Mouse (Mus musculus) CH12.LX (cell line): ENCODE data around the gene 1700066M21Rik. TPM values are rescaled to one million over a fixed set of nuclear protein-coding genes. Genes with fewer than 3 reads are reported as not detected.

Experiments
- DNase-seq: peaks from one replicate; pipeline ENCODE4 v3.0.0-alpha.2; 2013; ENCODE audit errors: extremely low read depth
- H3K27ac ChIP-seq: 2 replicates; pipeline ENCODE4 v1.5.1; 2012; ENCODE audit warnings: low read depth, mild to moderate bottlenecking, control low read depth, moderate library complexity; ENCODE audit not compliant: insufficient read depth
- H3K27me3 ChIP-seq: replicated peaks from 2 replicates; pipeline ENCODE3; 2012; ENCODE audit warnings: inconsistent platforms
- H3K36me3 ChIP-seq, 2 experiments: replicated peaks in 1 of 2; 2 replicates each; pipeline versions ENCODE3 to v1.6.1; 2012; ENCODE audit warnings: inconsistent platforms in 1 of 2, low read length in 1 of 2, mild to moderate bottlenecking in 1 of 2, mixed read lengths in 1 of 2, moderate library complexity in 1 of 2; ENCODE audit not compliant: control insufficient read depth in 1 of 2, insufficient read depth in 1 of 2
- H3K4me1 ChIP-seq, 2 experiments: 2 replicates each; pipeline ENCODE4 v1.6.1; 2012; ENCODE audit warnings: inconsistent platforms in 1 of 2, moderate library complexity in 1 of 2; ENCODE audit not compliant: insufficient read depth in 2 of 2, control insufficient read depth in 1 of 2
- H3K4me2 ChIP-seq: 2 replicates; pipeline ENCODE4 v1.6.1; 2012; ENCODE audit warnings: low read depth, mild to moderate bottlenecking, control low read depth; ENCODE audit not compliant: poor library complexity, insufficient read depth, severe bottlenecking
- H3K4me3 ChIP-seq, 3 experiments: fragments of 150-350 bp in 1 of 3; sonication (generic) in 1 of 3; replicated peaks in 1 of 3; 2 replicates each; pipeline versions ENCODE3 to v1.5.1; 2011 to 2012; ENCODE audit warnings: low read depth in 2 of 3, low read length in 2 of 3, mild to moderate bottlenecking in 2 of 3, moderate library complexity in 2 of 3, control low read depth in 1 of 3, improper control_type of control experiment in 1 of 3, inconsistent platforms in 1 of 3, mixed read lengths in 1 of 3; ENCODE audit not compliant: poor library complexity in 1 of 3
- H3K79me2 ChIP-seq: replicated peaks from 2 replicates; pipeline ENCODE4 v1.6.1; 2012; ENCODE audit warnings: mild to moderate bottlenecking, moderate library complexity; ENCODE audit not compliant: control insufficient read depth, poor library complexity, insufficient read depth, severe bottlenecking; ENCODE audit errors: extremely low read depth
- H3K9ac ChIP-seq: 2 replicates; pipeline ENCODE4 v1.6.1; 2012; ENCODE audit warnings: low read depth, mild to moderate bottlenecking, control low read depth, moderate library complexity; ENCODE audit not compliant: insufficient read depth
- H3K9me3 ChIP-seq: replicated peaks from 2 replicates; pipeline ENCODE3; 2012; ENCODE audit warnings: low read length, inconsistent platforms, mixed read lengths
- BHLHE40 ChIP-seq: IDR thresholded peaks from 2 replicates; pipeline ENCODE4 v1.6.1; 2011; ENCODE audit warnings: mild to moderate bottlenecking, low read depth, low read length, improper control_type of control experiment
- CHD1 ChIP-seq: IDR thresholded peaks from 2 replicates; pipeline ENCODE4 v1.6.1; 2012; ENCODE audit warnings: low read depth, low read length, improper control_type of control experiment, inconsistent platforms
- CHD2 ChIP-seq: IDR thresholded peaks from 2 replicates; pipeline ENCODE4 v1.6.1; 2011; ENCODE audit warnings: low read length, improper control_type of control experiment
- CTCF ChIP-seq, 2 experiments: IDR thresholded peaks in 1 of 2; conservative IDR thresholded peaks in 1 of 2; 2 replicates each; pipeline ENCODE4 v1.5.1; 2011 to 2012; ENCODE audit warnings: low read depth in 2 of 2, low read length in 2 of 2, improper control_type of control experiment in 1 of 2, inconsistent platforms in 1 of 2, mild to moderate bottlenecking in 1 of 2, moderate library complexity in 1 of 2
- E2F4 ChIP-seq: IDR thresholded peaks from 2 replicates; pipeline ENCODE4 v1.6.1; 2011; ENCODE audit warnings: low read depth, low read length, improper control_type of control experiment; ENCODE audit not compliant: insufficient replicate concordance
- ELF1 ChIP-seq: IDR thresholded peaks from 2 replicates; pipeline ENCODE4 v1.6.1; 2014; ENCODE audit warnings: low read depth, mild to moderate bottlenecking, inconsistent platforms, low read length, improper control_type of control experiment
- EP300 ChIP-seq: IDR thresholded peaks from 2 replicates; pipeline ENCODE4 v1.6.1; 2011; ENCODE audit warnings: low read length, improper control_type of control experiment
- GABPA ChIP-seq: IDR thresholded peaks from 2 replicates; pipeline ENCODE4 v1.6.1; 2012; ENCODE audit warnings: low read depth, low read length, improper control_type of control experiment, inconsistent platforms; ENCODE audit not compliant: insufficient replicate concordance
- HCFC1 ChIP-seq: IDR thresholded peaks from 2 replicates; pipeline ENCODE4 v1.6.1; 2012; ENCODE audit warnings: low read depth, mild to moderate bottlenecking, inconsistent platforms, low read length, improper control_type of control experiment
- IRF4 ChIP-seq: IDR thresholded peaks from 2 replicates; pipeline ENCODE4 v1.6.1; 2014; ENCODE audit warnings: low read depth, mild to moderate bottlenecking, inconsistent platforms, low read length, improper control_type of control experiment
- JUN ChIP-seq: IDR thresholded peaks from 2 replicates; pipeline ENCODE4 v1.6.1; 2011; ENCODE audit warnings: low read depth, mild to moderate bottlenecking, low read length, improper control_type of control experiment, moderate library complexity; ENCODE audit not compliant: insufficient read depth
- JUND ChIP-seq: conservative IDR thresholded peaks from 2 replicates; pipeline ENCODE4 v1.6.1; 2011; ENCODE audit warnings: low read depth, low read length, improper control_type of control experiment
- KAT2A ChIP-seq: IDR thresholded peaks from 2 replicates; pipeline ENCODE4 v1.6.1; 2012; ENCODE audit warnings: low read length, improper control_type of control experiment, inconsistent platforms; ENCODE audit not compliant: insufficient replicate concordance
- MAFK ChIP-seq: IDR thresholded peaks from 2 replicates; pipeline ENCODE4 v1.6.1; 2011; ENCODE audit warnings: low read length, improper control_type of control experiment; ENCODE audit not compliant: insufficient replicate concordance
- MAX ChIP-seq: IDR thresholded peaks from 2 replicates; pipeline ENCODE4 v1.6.1; 2011; ENCODE audit warnings: low read length, improper control_type of control experiment
- MAZ ChIP-seq: IDR thresholded peaks from 2 replicates; pipeline ENCODE4 v1.6.1; 2012; ENCODE audit warnings: low read depth, mild to moderate bottlenecking, inconsistent platforms, low read length, improper control_type of control experiment, moderate library complexity
- MEF2A ChIP-seq: IDR thresholded peaks from 2 replicates; pipeline ENCODE4 v1.6.1; 2014; ENCODE audit warnings: low read depth, mild to moderate bottlenecking, inconsistent platforms, low read length, improper control_type of control experiment, borderline replicate concordance
- MXI1 ChIP-seq: IDR thresholded peaks from 2 replicates; pipeline ENCODE4 v1.6.1; 2011; ENCODE audit warnings: mild to moderate bottlenecking, low read depth, low read length, improper control_type of control experiment
- MYC ChIP-seq: IDR thresholded peaks from 2 replicates; pipeline ENCODE4 v1.6.1; 2011; ENCODE audit warnings: low read depth, mild to moderate bottlenecking, improper control_type of control experiment, low read length
- NELFE ChIP-seq: IDR thresholded peaks from 2 replicates; pipeline ENCODE4 v1.6.1; 2011; ENCODE audit warnings: low read depth, low read length, improper control_type of control experiment
- NRF1 ChIP-seq: IDR thresholded peaks from 2 replicates; pipeline ENCODE4 v1.6.1; 2014; ENCODE audit warnings: low read depth, mild to moderate bottlenecking, inconsistent platforms, low read length, improper control_type of control experiment, moderate library complexity
- PAX5 ChIP-seq: IDR thresholded peaks from 2 replicates; pipeline ENCODE4 v1.6.1; 2012; ENCODE audit warnings: low read length, inconsistent platforms, mixed read lengths
- POLR2A ChIP-seq: IDR thresholded peaks from 2 replicates; pipeline ENCODE4 v1.6.1; 2011; ENCODE audit warnings: low read depth, mild to moderate bottlenecking, improper control_type of control experiment, low read length
- POLR2AphosphoS2 ChIP-seq: IDR thresholded peaks from 2 replicates; pipeline ENCODE4 v1.6.1; 2011; ENCODE audit warnings: low read depth, low read length, improper control_type of control experiment
- RAD21 ChIP-seq: IDR thresholded peaks from 2 replicates; pipeline ENCODE4 v1.6.1; 2011; ENCODE audit warnings: low read depth, mild to moderate bottlenecking, low read length, improper control_type of control experiment, moderate library complexity
- RCOR1 ChIP-seq: conservative IDR thresholded peaks from 2 replicates; pipeline ENCODE4 v1.6.1; 2012; ENCODE audit warnings: low read depth, mild to moderate bottlenecking, inconsistent platforms, low read length, improper control_type of control experiment
- SIN3A ChIP-seq: IDR thresholded peaks from 2 replicates; pipeline ENCODE4 v1.6.1; 2012; ENCODE audit warnings: low read length, improper control_type of control experiment, inconsistent platforms
- SMC3 ChIP-seq: IDR thresholded peaks from 2 replicates; pipeline ENCODE4 v1.6.1; 2011; ENCODE audit warnings: low read depth, low read length, improper control_type of control experiment
- TBP ChIP-seq: conservative IDR thresholded peaks from 2 replicates; pipeline ENCODE4 v1.6.1; 2011; ENCODE audit warnings: low read depth, low read length, improper control_type of control experiment
- TCF12 ChIP-seq: IDR thresholded peaks from 2 replicates; pipeline ENCODE4 v1.6.1; 2014; ENCODE audit warnings: low read depth, mild to moderate bottlenecking, inconsistent platforms, low read length, improper control_type of control experiment
- UBTF ChIP-seq: IDR thresholded peaks from 2 replicates; pipeline ENCODE4 v1.6.1; 2012; ENCODE audit warnings: low read depth, mild to moderate bottlenecking, inconsistent platforms, low read length, improper control_type of control experiment, moderate library complexity
- USF1 ChIP-seq: IDR thresholded peaks from 2 replicates; pipeline ENCODE4 v1.6.1; 2014; ENCODE audit warnings: low read depth, mild to moderate bottlenecking, inconsistent platforms, low read length, improper control_type of control experiment
- USF2 ChIP-seq: conservative IDR thresholded peaks from 2 replicates; pipeline ENCODE4 v1.6.1; 2011; ENCODE audit warnings: low read depth, low read length, improper control_type of control experiment
- ZC3H11A ChIP-seq: IDR thresholded peaks from 2 replicates; pipeline ENCODE4 v1.6.1; 2012; ENCODE audit warnings: low read depth, mild to moderate bottlenecking, inconsistent platforms, low read length, improper control_type of control experiment
- ZKSCAN1 ChIP-seq: IDR thresholded peaks from 2 replicates; pipeline ENCODE4 v1.6.1; 2012; ENCODE audit warnings: low read depth, inconsistent platforms, low read length, improper control_type of control experiment, borderline replicate concordance
- ZMIZ1 ChIP-seq: IDR thresholded peaks from 2 replicates; pipeline ENCODE4 v1.6.1; 2012; ENCODE audit warnings: low read depth, mild to moderate bottlenecking, inconsistent platforms, low read length, improper control_type of control experiment
- ZNF384 ChIP-seq: IDR thresholded peaks from 2 replicates; pipeline ENCODE4 v1.6.1; 2012; ENCODE audit warnings: low read depth, low read length, improper control_type of control experiment, inconsistent platforms
- dilution Hi-C: fragments of 300-500 bp; cut with MboI; formaldehyde crosslinking; loops from 2 replicates; pipeline ENCODE4 v1.14.3; 2020; ENCODE audit warnings: low sequenced_read_pairs; ENCODE audit not compliant: extremely low pct_unique_long_range_greater_than_20kb, extremely low pct_ligation_motif_present
- in situ Hi-C: fragments of 300-500 bp; cut with MboI; formaldehyde crosslinking; loops from 3 replicates; pipeline ENCODE4 v1.14.3; 2019; ENCODE audit warnings: low sequenced_read_pairs, low pct_ligation_motif_present, low pct_unique_long_range_greater_than_20kb, mixed read lengths
- polyA plus RNA-seq: library from polyadenylated mRNA; unstranded; fragments of >175 nt; gene quantifications from 2 replicates; pipeline ENCODE4 v1.2.1, GENCODE M21; 2012; ENCODE audit warnings: low read depth; ENCODE audit not compliant: insufficient read length
- total RNA-seq, 2 experiments: library from RNA; depleted of rRNA; stranded (reverse); fragments of 300-350 nt in 1 of 2; fragments of >200 nt in 1 of 2; gene quantifications; 2 replicates each; pipeline ENCODE4 v1.2.3; 2012 to 2014

Gene 1700066M21Rik
- total RNA-seq (2012; rRNA removed) (8.0 TPM in 2 replicates), total RNA-seq (2014; rRNA removed) (17.4 and 19.4 TPM in 2 replicates), polyA plus RNA-seq (5.9 and 7.0 TPM in 2 replicates)

DNA sequence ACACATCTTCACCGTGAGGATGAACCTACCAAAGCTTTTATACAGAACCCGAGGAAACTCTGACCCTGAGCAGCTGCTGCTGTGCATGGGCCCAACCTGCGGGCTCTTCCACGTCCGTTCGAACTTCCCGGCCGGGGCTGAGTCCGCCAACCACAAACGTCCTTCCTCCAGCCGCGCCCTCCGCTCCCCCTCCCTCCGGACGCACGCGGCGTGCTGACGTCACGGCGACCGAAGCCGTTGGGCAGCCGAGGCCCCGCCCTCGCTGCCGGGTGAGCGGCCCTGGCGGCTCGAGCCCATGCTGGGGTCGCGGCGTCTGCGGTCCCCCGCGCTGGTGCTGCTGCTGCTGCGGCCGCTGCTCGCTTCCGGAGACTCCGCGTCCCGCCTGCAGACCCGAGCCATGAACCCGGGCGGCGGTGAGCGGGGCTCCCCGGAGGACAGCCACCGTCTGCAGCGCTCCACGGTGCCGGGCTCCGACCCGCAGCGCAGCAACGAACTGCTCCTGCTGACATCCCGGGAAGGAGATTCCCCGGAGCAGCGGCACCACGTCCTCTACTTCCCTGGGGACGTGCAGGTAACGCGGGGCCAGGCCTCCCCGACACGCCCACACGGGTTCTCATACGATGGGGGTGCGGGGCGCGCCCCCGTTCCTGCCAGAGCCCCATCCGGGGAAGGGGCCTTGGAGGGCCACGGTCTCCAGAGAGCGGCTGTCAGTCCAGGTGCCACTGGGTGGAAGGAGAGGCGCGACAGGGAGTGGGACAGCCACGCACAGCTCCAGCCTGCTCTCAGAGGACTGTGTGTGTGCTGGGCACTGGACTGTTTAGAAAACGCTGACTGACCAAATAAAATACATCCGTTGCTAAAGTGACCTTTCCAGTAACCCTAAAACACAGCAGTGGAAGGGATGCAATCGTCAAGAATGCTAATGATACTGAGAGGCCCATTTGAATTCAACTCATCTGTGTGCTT, at the start of gene 1700066M21Rik:
1700066M21Rik (plus strand) TSS at position 245 of the 966 bp plus-strand sequence.
- Histone ChIP-seq H3K79me2 (no peaks in the 10 kb centered on the region), H3K9me3 (peaks cover 1% of the 10 kb centered on the region), H3K27ac (no peak within 1 kb of the TSS), H3K4me2 (peak within 1 kb of the TSS; percentile 93), H3K4me3 (peak within 1 kb of the TSS; percentile 89 to 93 (median 93)), H3K27me3 (no peaks in the 10 kb centered on the region), H3K36me3 (peaks cover 0 to 16% of the 10 kb centered on the region in 2 experiments), H3K4me1 (peaks cover 4 to 31% of the 10 kb centered on the region in 2 experiments; a peak in 3 of 4 replicates), H3K9ac (peak within 1 kb of the TSS; percentile 77)
- in situ Hi-C loops: no loop called here
- peak; percentile 90 for DNase-seq
- dilution Hi-C loops: no loop called here
- TF ChIP-seq ZMIZ1 (peak; percentile 78), EP300 (no peak), TBP (peak; percentile 50; the same call in 1 of the 2 replicates), GABPA (no peak), ELF1 (peak; percentile 63), IRF4 (no peak), ZC3H11A (no peak), MAX (no peak), TCF12 (peak; percentile 70), MYC (no peak), CTCF (conservative IDR thresholded peaks at IDR 0.05 in 1 of 2, IDR thresholded peaks at IDR 0.05 in 1 of 2; ENCODE audit: low read depth in 2 of 2, low read length in 2 of 2) (no peak), ZNF384 (no peak), USF2 (no peak), MAFK (no peak), NELFE (peak; percentile 81), UBTF (no peak), CHD2 (no peak), USF1 (no peak), SIN3A (peak; percentile 97), POLR2A (peak; percentile 93), SMC3 (no peak), MEF2A (peak; percentile 39; the same call in 1 of the 2 replicates), JUND (no peak), PAX5 (no peak), NRF1 (no peak), JUN (no peak), MAZ (peak; percentile 93), ZKSCAN1 (no peak), RAD21 (no peak), POLR2AphosphoS2 (no peak), KAT2A (0 out of 2 replicates have a peak, but pooled peaks have one; percentile 7), CHD1 (0 out of 2 replicates have a peak, but pooled peaks have one; percentile 55), HCFC1 (peak; percentile 52), MXI1 (peak; percentile 96), E2F4 (0 out of 2 replicates have a peak, but pooled peaks have one; percentile 25), BHLHE40 (0 out of 2 replicates have a peak, but pooled peaks have one; percentile 11), RCOR1 (no peak)
